Mouse (Mus musculus): ENCODE measurements around the gene Slc35a3.
"Not testable (repeated sequence)": the region's sequence is repeated elsewhere in the genome, so short reads cannot be mapped to it uniquely, and the experiment has no call there.

The Slc35a3 gene

GRCm38 (mm10) chr3:116701601-116702000, 11.0 kb downstream of the Slc35a3 start:
- no peak for DNase-seq (ENCODE audit: inconsistent age in 2 of 2, low spot score in 1 of 2)

- DNase-seq (ENCODE audit: inconsistent age in 2 of 2, low spot score in 1 of 2), result peak in 1 of 2 experiments; percentile 38
Measured at GRCm38 (mm10) chr3:116698786-116699185, 13.8 kb downstream of the Slc35a3 start.

- DNase-seq (ENCODE audit: inconsistent age in 2 of 2, low spot score in 1 of 2), result no peak
Measured at GRCm38 (mm10) chr3:116695666-116695985, 17.0 kb downstream of the Slc35a3 start.

- DNase-seq (ENCODE audit: inconsistent age in 2 of 2, low spot score in 1 of 2), result no peak
Measured at GRCm38 (mm10) chr3:116694955-116695665, 17.5 kb downstream of the Slc35a3 start.

GRCm38 (mm10) chr3:116694312-116694711, 18.3 kb downstream of the Slc35a3 start:
- DNase-seq (ENCODE audit: inconsistent age in 2 of 2, low spot score in 1 of 2), result no peak

- no peak for DNase-seq (ENCODE audit: inconsistent age in 2 of 2, low spot score in 1 of 2)
Measured at GRCm38 (mm10) chr3:116681160-116681559, 31.5 kb downstream of the Slc35a3 start, which contains the start of gene Gm43191. TSS of gene Gm43191 (minus strand) at chr3:116681260.

- DNase-seq (ENCODE audit: inconsistent age in 2 of 2, low spot score in 1 of 2), result not testable (repeated sequence)
Measured at GRCm38 (mm10) chr3:116664281-116664680, 48.4 kb downstream of the Slc35a3 start.

- DNase-seq (ENCODE audit: inconsistent age in 2 of 2, low spot score in 1 of 2), result peak; percentile 99 to 100
Measured at GRCm38 (mm10) chr3:116662463-116662863, 50.2 kb downstream of the Slc35a3 start, which contains the start of gene Mfsd14a. TSS of gene Mfsd14a (minus strand) at chr3:116662677.

- peak in 1 of 2 experiments; percentile 89 for DNase-seq (ENCODE audit: inconsistent age in 2 of 2, low spot score in 1 of 2)
Measured at GRCm38 (mm10) chr3:116661870-116662414, 50.7 kb downstream of the Slc35a3 start.

GRCm38 (mm10) chr3:116661288-116661869, 51.3 kb downstream of the Slc35a3 start:
- no peak for DNase-seq (ENCODE audit: inconsistent age in 2 of 2, low spot score in 1 of 2)

- DNase-seq (ENCODE audit: inconsistent age in 2 of 2, low spot score in 1 of 2), result no peak
Measured at GRCm38 (mm10) chr3:116659856-116660430, 52.7 kb downstream of the Slc35a3 start.

GRCm38 (mm10) chr3:116658928-116659565, 53.6 kb downstream of the Slc35a3 start:
- DNase-seq (ENCODE audit: inconsistent age in 2 of 2, low spot score in 1 of 2), result no peak

- no peak for DNase-seq (ENCODE audit: inconsistent age in 2 of 2, low spot score in 1 of 2)
Measured at GRCm38 (mm10) chr3:116656184-116656965, 56.3 kb downstream of the Slc35a3 start.

- not testable (repeated sequence) for DNase-seq (ENCODE audit: inconsistent age in 2 of 2, low spot score in 1 of 2)
Measured at GRCm38 (mm10) chr3:116654051-116654450, 58.6 kb downstream of the Slc35a3 start.

- DNase-seq (ENCODE audit: inconsistent age in 2 of 2, low spot score in 1 of 2), result no peak
Measured at GRCm38 (mm10) chr3:116653278-116653945, 59.2 kb downstream of the Slc35a3 start.

- no peak for DNase-seq (ENCODE audit: inconsistent age in 2 of 2, low spot score in 1 of 2)
Measured at GRCm38 (mm10) chr3:116652033-116652446, 60.6 kb downstream of the Slc35a3 start.

GRCm38 (mm10) chr3:116650698-116651097, 61.9 kb downstream of the Slc35a3 start:
- no peak for DNase-seq (ENCODE audit: inconsistent age in 2 of 2, low spot score in 1 of 2)

GRCm38 (mm10) chr3:116648805-116649204, 63.8 kb downstream of the Slc35a3 start:
- DNase-seq (ENCODE audit: inconsistent age in 2 of 2, low spot score in 1 of 2), result no peak

GRCm38 (mm10) chr3:116646387-116646786, 66.2 kb downstream of the Slc35a3 start:
- DNase-seq (ENCODE audit: inconsistent age in 2 of 2, low spot score in 1 of 2), result no peak

- DNase-seq (ENCODE audit: inconsistent age in 2 of 2, low spot score in 1 of 2), result no peak
Measured at GRCm38 (mm10) chr3:116642373-116642772, 70.3 kb downstream of the Slc35a3 start.
